Mouse (Mus musculus): ENCODE measurements around the gene Gm5108. TPM values are rescaled to one million over a fixed set of nuclear protein-coding genes. Genes with fewer than 3 reads are reported as not detected.

The Gm5108 gene
- not detected for total RNA-seq (2018; cell fraction: chromatin; rRNA removed)
- total RNA-seq (2018; cell fraction: cytosol; rRNA removed) = not detected
- not detected for total RNA-seq (2018; cell fraction: nucleus; rRNA removed)
- not detected in 3 replicates for polyA plus RNA-seq (2018)

GRCm38 (mm10) chr5:67941369-67941768 is at the start of gene Gm5108:
TSS of gene Gm5108 (plus strand) at chr5:67941669.
- Histone ChIP-seq H3K27ac (no peak within 1 kb of the TSS), H3K79me2 (ENCODE audit: inconsistent target) (no peaks in the 10 kb centered on the region), H3K4me3 (ENCODE audit: inconsistent target) (no peak within 1 kb of the TSS), H3K36me3 (ENCODE audit: inconsistent target) (no peaks in the 10 kb centered on the region)
- 96% methylated on average over 2 of the region's 2 CpGs for WGBS (ENCODE audit: missing documents)

DNA sequence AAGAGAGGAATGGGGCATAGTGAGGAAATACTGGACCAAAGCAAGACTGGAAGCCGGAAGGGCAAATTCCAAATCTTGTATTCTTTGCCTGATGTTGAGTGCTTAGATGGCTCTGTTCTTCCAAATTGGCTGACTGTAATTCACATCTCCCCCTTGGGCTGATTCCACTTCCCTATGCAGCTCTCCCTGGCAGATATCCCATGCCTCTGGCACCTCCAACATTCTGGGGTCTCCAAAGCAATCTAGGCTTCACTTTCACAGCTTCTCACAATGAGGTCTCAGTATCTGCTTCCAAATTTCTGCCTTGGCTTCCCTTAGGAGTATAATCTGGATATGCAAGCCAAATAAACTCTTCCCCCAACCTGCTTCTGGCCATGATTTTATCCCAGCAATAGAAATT is 42.5 kb upstream of the Gm5108 start:
- Histone ChIP-seq H3K36me3 (ENCODE audit: inconsistent target) (no peaks in the 10 kb centered on the region), H3K4me3 (ENCODE audit: inconsistent target) (no peak overlapping the region), H3K79me2 (ENCODE audit: inconsistent target) (no peaks in the 10 kb centered on the region), H3K27ac (no peak overlapping the region)
- WGBS (ENCODE audit: missing documents) = 86% methylated on average over 1 of the region's 1 CpGs

- Histone ChIP-seq H3K79me2 (ENCODE audit: inconsistent target) (no peaks in the 10 kb centered on the region), H3K4me3 (ENCODE audit: inconsistent target) (no peak overlapping the region), H3K36me3 (ENCODE audit: inconsistent target) (no peaks in the 10 kb centered on the region), H3K27ac (no peak overlapping the region)
- WGBS (ENCODE audit: missing documents) = 81% methylated on average over 2 of the region's 2 CpGs
Observed at GRCm38 (mm10) chr5:67904555-67904954, 36.9 kb upstream of the Gm5108 start.

- no peaks in the 10 kb centered on the region for H3K79me2 ChIP-seq (ENCODE audit: inconsistent target)
- no peak overlapping the region for H3K27ac ChIP-seq
- no peak overlapping the region for H3K4me3 ChIP-seq (ENCODE audit: inconsistent target)
- WGBS (ENCODE audit: missing documents) = 0% methylated on average over 4 of the region's 4 CpGs
- no peaks in the 10 kb centered on the region for H3K36me3 ChIP-seq (ENCODE audit: inconsistent target)
Observed at GRCm38 (mm10) chr5:67930584-67930983, 10.9 kb upstream of the Gm5108 start.

GRCm38 (mm10) chr5:67931623-67932022 is 9.8 kb upstream of the Gm5108 start:
- Histone ChIP-seq H3K36me3 (ENCODE audit: inconsistent target) (no peaks in the 10 kb centered on the region), H3K4me3 (ENCODE audit: inconsistent target) (no peak overlapping the region), H3K79me2 (ENCODE audit: inconsistent target) (no peaks in the 10 kb centered on the region), H3K27ac (no peak overlapping the region)
- 3% methylated on average over 2 of the region's 2 CpGs for WGBS (ENCODE audit: missing documents)

- Histone ChIP-seq H3K79me2 (ENCODE audit: inconsistent target) (no peaks in the 10 kb centered on the region), H3K36me3 (ENCODE audit: inconsistent target) (no peaks in the 10 kb centered on the region), H3K27ac (peak overlapping the region; percentile 19), H3K4me3 (ENCODE audit: inconsistent target) (no peak overlapping the region)
- 0% methylated on average over 2 of the region's 2 CpGs for WGBS (ENCODE audit: missing documents)
Observed at GRCm38 (mm10) chr5:67943199-67943598, 1.7 kb downstream of the Gm5108 start.

- H3K27ac ChIP-seq = no peak overlapping the region
- H3K36me3 ChIP-seq (ENCODE audit: inconsistent target) = no peaks in the 10 kb centered on the region
- 88% methylated on average over 1 of the region's 1 CpGs for WGBS (ENCODE audit: missing documents)
- H3K79me2 ChIP-seq (ENCODE audit: inconsistent target) = no peaks in the 10 kb centered on the region
- no peak overlapping the region for H3K4me3 ChIP-seq (ENCODE audit: inconsistent target)
Observed at GRCm38 (mm10) chr5:67944074-67944785, 2.8 kb downstream of the Gm5108 start.

GRCm38 (mm10) chr5:67946321-67946720 is 4.9 kb downstream of the Gm5108 start, which contains the start of gene Gm21905:
TSS of gene Gm21905 (minus strand) at chr5:67946421.
- Histone ChIP-seq H3K36me3 (ENCODE audit: inconsistent target) (no peaks in the 10 kb centered on the region), H3K27ac (no peak within 1 kb of the TSS), H3K4me3 (ENCODE audit: inconsistent target) (no peak within 1 kb of the TSS), H3K79me2 (ENCODE audit: inconsistent target) (no peaks in the 10 kb centered on the region)
- WGBS (ENCODE audit: missing documents) = 96% methylated on average over 5 of the region's 5 CpGs

- Histone ChIP-seq H3K27ac (no peak overlapping the region), H3K4me3 (ENCODE audit: inconsistent target) (no peak overlapping the region), H3K36me3 (ENCODE audit: inconsistent target) (no peaks in the 10 kb centered on the region), H3K79me2 (ENCODE audit: inconsistent target) (no peaks in the 10 kb centered on the region)
Observed at GRCm38 (mm10) chr5:67947006-67947405, 5.5 kb downstream of the Gm5108 start.

- Histone ChIP-seq H3K27ac (no peak overlapping the region), H3K36me3 (ENCODE audit: inconsistent target) (no peaks in the 10 kb centered on the region), H3K4me3 (ENCODE audit: inconsistent target) (no peak overlapping the region), H3K79me2 (ENCODE audit: inconsistent target) (no peaks in the 10 kb centered on the region)
- WGBS (ENCODE audit: missing documents) = 93% methylated on average over 4 of the region's 5 CpGs
Observed at GRCm38 (mm10) chr5:67948074-67948473, 6.6 kb downstream of the Gm5108 start.

GRCm38 (mm10) chr5:67954097-67954496 is 12.6 kb downstream of the Gm5108 start:
- H3K36me3 ChIP-seq (ENCODE audit: inconsistent target) = no peaks in the 10 kb centered on the region
- H3K27ac ChIP-seq = no peak overlapping the region
- no peaks in the 10 kb centered on the region for H3K79me2 ChIP-seq (ENCODE audit: inconsistent target)
- 88% methylated on average over 4 of the region's 4 CpGs for WGBS (ENCODE audit: missing documents)
- no peak overlapping the region for H3K4me3 ChIP-seq (ENCODE audit: inconsistent target)

DNA sequence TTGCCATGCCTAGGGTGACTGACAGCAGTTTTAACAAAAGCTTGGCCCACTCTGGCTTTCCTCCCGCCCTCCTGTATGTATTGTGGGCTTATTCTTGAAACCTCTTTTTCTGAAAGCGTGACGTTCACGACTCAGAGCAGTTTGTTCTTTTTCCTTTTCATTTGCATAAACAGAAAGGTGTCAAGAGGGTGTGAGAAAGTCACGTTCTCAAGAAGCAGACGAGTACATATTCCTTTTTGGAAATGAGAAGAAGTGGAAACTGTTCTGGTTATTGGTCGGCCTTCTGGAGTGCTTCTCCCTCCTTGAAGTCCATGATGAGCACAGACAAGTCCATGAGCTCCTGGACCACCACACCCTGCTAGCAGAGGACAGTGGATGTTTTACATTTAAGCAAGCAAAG is 14.0 kb downstream of the Gm5108 start:
- Histone ChIP-seq H3K27ac (no peak overlapping the region), H3K36me3 (ENCODE audit: inconsistent target) (no peaks in the 10 kb centered on the region), H3K4me3 (ENCODE audit: inconsistent target) (no peak overlapping the region), H3K79me2 (ENCODE audit: inconsistent target) (no peaks in the 10 kb centered on the region)
- 87% methylated on average over 7 of the region's 7 CpGs for WGBS (ENCODE audit: missing documents)

- no peak overlapping the region for H3K4me3 ChIP-seq (ENCODE audit: inconsistent target)
- 82% methylated on average over 7 of the region's 7 CpGs for WGBS (ENCODE audit: missing documents)
- H3K27ac ChIP-seq = no peak overlapping the region
- no peaks in the 10 kb centered on the region for H3K79me2 ChIP-seq (ENCODE audit: inconsistent target)
- H3K36me3 ChIP-seq (ENCODE audit: inconsistent target) = no peaks in the 10 kb centered on the region
Observed at GRCm38 (mm10) chr5:67961708-67962629, 20.5 kb downstream of the Gm5108 start.

DNA sequence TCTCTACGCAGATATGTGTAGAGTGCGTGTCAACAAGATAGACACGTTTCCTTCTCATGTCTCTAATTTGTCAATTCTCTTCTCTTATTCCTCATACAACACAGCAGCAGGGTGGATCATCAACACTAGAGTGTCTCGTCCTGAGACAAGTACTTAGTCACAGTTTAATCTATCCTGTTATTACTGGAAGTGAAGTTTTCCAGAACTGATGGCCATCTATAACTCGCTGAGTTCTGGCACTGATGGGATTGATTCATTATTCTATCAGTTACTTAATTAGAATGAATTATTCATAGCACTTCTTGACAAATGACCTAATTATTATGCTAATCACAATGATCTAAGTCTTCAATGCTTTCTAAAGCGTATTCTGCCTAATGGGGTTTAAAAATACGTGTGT is 28.1 kb downstream of the Gm5108 start:
- 87% methylated on average over 7 of the region's 7 CpGs for WGBS (ENCODE audit: missing documents)
- Histone ChIP-seq H3K4me3 (ENCODE audit: inconsistent target) (no peak overlapping the region), H3K36me3 (ENCODE audit: inconsistent target) (no peaks in the 10 kb centered on the region), H3K79me2 (ENCODE audit: inconsistent target) (no peaks in the 10 kb centered on the region), H3K27ac (no peak overlapping the region)

- Histone ChIP-seq H3K27ac (no peak overlapping the region), H3K36me3 (ENCODE audit: inconsistent target) (no peaks in the 10 kb centered on the region), H3K4me3 (ENCODE audit: inconsistent target) (no peak overlapping the region), H3K79me2 (ENCODE audit: inconsistent target) (no peaks in the 10 kb centered on the region)
- WGBS (ENCODE audit: missing documents) = 35% methylated on average over 3 of the region's 3 CpGs
Observed at GRCm38 (mm10) chr5:67981946-67982526, 40.6 kb downstream of the Gm5108 start.
